Mouse (Mus musculus) stomach, postnatal 0 days (tissue): Measurements from ENCODE around the gene Gart. TPM values are rescaled to one million over a fixed set of nuclear protein-coding genes. Genes with fewer than 3 reads are reported as not detected.

Experiments used
- ATAC-seq: fragments of 200-750 bp; cut with Nextera tagmentation; 2 replicates; pipeline ENCODE4 v1.8.0; 2017; ENCODE audit not compliant: low FRiP score, low TSS enrichment
- DNase-seq: peaks from one replicate; pipeline ENCODE4 v3.0.0-alpha.2; 2016; ENCODE audit warnings: low spot score
- H3K27ac ChIP-seq: fragments of 300-500 bp; sonication (generic); replicated peaks from 2 replicates; pipeline ENCODE4 v1.5.1; 2014; ENCODE audit warnings: mild to moderate bottlenecking, control low read depth
- H3K27me3 ChIP-seq: fragments of 300-500 bp; sonication (generic); 2 replicates; pipeline ENCODE4 v1.6.1; 2014; ENCODE audit warnings: low read length; ENCODE audit not compliant: control insufficient read depth, insufficient read depth
- H3K36me3 ChIP-seq: fragments of 300-500 bp; sonication (generic); 2 replicates; pipeline ENCODE4 v1.6.1; 2014; ENCODE audit warnings: low read length, mixed read lengths; ENCODE audit not compliant: control insufficient read depth, insufficient read depth
- H3K4me1 ChIP-seq: fragments of 300-500 bp; sonication (generic); replicated peaks from 2 replicates; pipeline ENCODE4 v1.6.1; 2014; ENCODE audit warnings: antibody characterized with exemption; ENCODE audit not compliant: control insufficient read depth, insufficient read depth
- H3K4me2 ChIP-seq: fragments of 300-500 bp; sonication (generic); replicated peaks from 2 replicates; pipeline ENCODE4 v1.6.1; 2014; ENCODE audit warnings: low read depth, mild to moderate bottlenecking, control low read depth, moderate library complexity
- H3K4me3 ChIP-seq: fragments of 300-500 bp; sonication (generic); 2 replicates; pipeline ENCODE4 v1.5.1; 2014; ENCODE audit warnings: low read depth, low read length, control low read depth
- H3K9ac ChIP-seq: fragments of 300-500 bp; sonication (generic); 2 replicates; pipeline ENCODE4 v1.6.1; 2014; ENCODE audit warnings: mild to moderate bottlenecking, low read length, control low read depth, mixed read lengths
- H3K9me3 ChIP-seq: fragments of 300-500 bp; sonication (generic); 2 replicates; pipeline ENCODE4 v1.6.1; 2016; ENCODE audit warnings: low read length; ENCODE audit not compliant: control insufficient read depth
- CTCF ChIP-seq: IDR thresholded peaks from 2 replicates; pipeline ENCODE4 v1.5.1; 2016; ENCODE audit warnings: antibody characterized with exemption, low read depth, mild to moderate bottlenecking, moderate library complexity
- EP300 ChIP-seq: optimal IDR thresholded peaks from 2 replicates; pipeline ENCODE3; 2016; ENCODE audit warnings: antibody characterized with exemption
- WGBS: fragments of 180-500 bp; shearing (Covaris S2); extraction: QIAGEN DNeasy Blood & Tissue Kit; methylation state at CpG from one replicate; pipeline ENCODE4 v1.1.7; 2014; 5-methylcytosine and 5-hydroxymethylcytosine counted together
- polyA plus RNA-seq: library from polyadenylated mRNA; unstranded; fragments of >200 nt; fragmentation: Nextera tagmentation; extraction: Ambion mirVana; gene quantifications from 2 replicates; pipeline ENCODE4 v1.2.1, GENCODE M21; 2015

Gene Gart
- polyA plus RNA-seq, 1 experiment from 2014 or later: 36.4 TPM

- Histone ChIP-seq H3K9me3 (no peaks in the 10 kb centered on the region), H3K27ac (no peak overlapping the region), H3K4me1 (no peaks in the 10 kb centered on the region), H3K4me2 (no peak overlapping the region), H3K27me3 (no peaks in the 10 kb centered on the region), H3K9ac (no peak overlapping the region), H3K36me3 (no peaks in the 10 kb centered on the region), H3K4me3 (no peak overlapping the region)
- WGBS: 37% methylated on average over 4 of the region's 4 CpGs
- ATAC-seq: no peak
- no peak for DNase-seq
- TF ChIP-seq CTCF (no peak), EP300 (no peak)
These were observed 45.7 kb downstream of the Gart start for GRCm38 (mm10) chr16:91601081-91601480.

- DNase-seq (no peak), ATAC-seq (no peak)
- Histone ChIP-seq H3K36me3 (no peaks in the 10 kb centered on the region), H3K4me3 (no peak overlapping the region), H3K4me2 (no peak overlapping the region), H3K27ac (no peak overlapping the region), H3K4me1 (no peaks in the 10 kb centered on the region), H3K9me3 (no peaks in the 10 kb centered on the region), H3K9ac (no peak overlapping the region), H3K27me3 (no peaks in the 10 kb centered on the region)
- TF ChIP-seq CTCF (peak; percentile 29; the same call in 1 of the 2 replicates), EP300 (no peak)
These were observed 47.5 kb downstream of the Gart start for GRCm38 (mm10) chr16:91599242-91599641.

GRCm38 (mm10) chr16:91597672-91598010, 49.1 kb downstream of the Gart start, which contains the start of gene Tmem50b:
TSS of gene Tmem50b (minus strand) at chr16:91597800.
- DNase-seq (peak; percentile 99), ATAC-seq (peak; percentile 99)
- H3K4me2 ChIP-seq: peak within 1 kb of the TSS; percentile 93
- H3K36me3 ChIP-seq: no peaks in the 10 kb centered on the region
- no peaks in the 10 kb centered on the region for H3K9me3 ChIP-seq
- H3K27ac ChIP-seq: peak within 1 kb of the TSS; percentile 77
- H3K4me3 ChIP-seq: peak within 1 kb of the TSS; percentile 78
- TF ChIP-seq EP300 (no peak), CTCF (no peak)
- peak within 1 kb of the TSS; percentile 84 for H3K9ac ChIP-seq
- WGBS: 0% methylated on average over 24 of the region's 34 CpGs
- H3K4me1 ChIP-seq: no peaks in the 10 kb centered on the region
- H3K27me3 ChIP-seq: no peaks in the 10 kb centered on the region

- Histone ChIP-seq H3K9ac (peak overlapping the region; percentile 84), H3K4me3 (peak overlapping the region; percentile 78), H3K27me3 (no peaks in the 10 kb centered on the region), H3K4me1 (no peaks in the 10 kb centered on the region), H3K36me3 (no peaks in the 10 kb centered on the region), H3K9me3 (no peaks in the 10 kb centered on the region), H3K27ac (peak overlapping the region; percentile 77), H3K4me2 (peak overlapping the region; percentile 93)
- DNase-seq (peak; percentile 36), ATAC-seq (no peak; the same call in 1 of the 2 replicates)
- WGBS: 1% methylated on average over 63 of the region's 75 CpGs
- TF ChIP-seq CTCF: no peak
- no peak for TF ChIP-seq EP300
These were observed 49.7 kb downstream of the Gart start for GRCm38 (mm10) chr16:91596779-91597671.

GRCm38 (mm10) chr16:91596397-91596778, 50.4 kb downstream of the Gart start:
- 26% methylated on average over 9 of the region's 9 CpGs for WGBS
- ATAC-seq: no peak
- no peaks in the 10 kb centered on the region for H3K36me3 ChIP-seq
- DNase-seq: no peak
- peak overlapping the region; percentile 84 for H3K9ac ChIP-seq
- H3K27ac ChIP-seq: peak overlapping the region; percentile 77
- H3K4me3 ChIP-seq: peak overlapping the region; percentile 78
- H3K4me1 ChIP-seq: no peaks in the 10 kb centered on the region
- peak overlapping the region; percentile 93 for H3K4me2 ChIP-seq
- H3K9me3 ChIP-seq: no peaks in the 10 kb centered on the region
- H3K27me3 ChIP-seq: no peaks in the 10 kb centered on the region
- no peak for TF ChIP-seq EP300

GRCm38 (mm10) chr16:91595076-91595475, 51.7 kb downstream of the Gart start:
- no peak for DNase-seq
- Histone ChIP-seq H3K4me2 (no peak overlapping the region), H3K36me3 (no peaks in the 10 kb centered on the region), H3K27ac (no peak overlapping the region), H3K9ac (no peak overlapping the region), H3K27me3 (no peaks in the 10 kb centered on the region), H3K4me1 (no peaks in the 10 kb centered on the region), H3K9me3 (no peaks in the 10 kb centered on the region), H3K4me3 (no peak overlapping the region)
- WGBS: 93% methylated on average over 6 of the region's 6 CpGs
- TF ChIP-seq CTCF (no peak), EP300 (no peak)
- no peak for ATAC-seq
